Mouse (Mus musculus) ES-Bruce4 (cell line): ENCODE results near the gene Tnfsf12. TPM values are rescaled to one million over a fixed set of nuclear protein-coding genes. Genes with fewer than 3 reads are reported as not detected.

Experiments
- H3K27ac ChIP-seq: 2 replicates; pipeline ENCODE4 v1.5.1; 2012; ENCODE audit warnings: low read length, inconsistent platforms; ENCODE audit not compliant: insufficient read depth
- H3K27me3 ChIP-seq: 2 replicates; pipeline ENCODE4 v1.6.1; 2012; ENCODE audit warnings: mild to moderate bottlenecking, low read length, inconsistent platforms; ENCODE audit not compliant: control insufficient read depth, poor library complexity, insufficient read depth, severe bottlenecking
- H3K36me3 ChIP-seq: 2 replicates; pipeline ENCODE4 v1.6.1; 2012; ENCODE audit warnings: inconsistent platforms, mild to moderate bottlenecking, low read length, moderate library complexity; ENCODE audit not compliant: control insufficient read depth, poor library complexity, insufficient read depth, severe bottlenecking
- H3K4me1 ChIP-seq: one replicate; pipeline ENCODE4 v1.8.1; 2011; ENCODE audit warnings: low read length; ENCODE audit not compliant: control insufficient read depth, insufficient read depth
- H3K4me3 ChIP-seq: 2 replicates; pipeline ENCODE4 v1.5.1; 2011; ENCODE audit warnings: low read depth, mild to moderate bottlenecking, low read length
- H3K9ac ChIP-seq: 2 replicates; pipeline ENCODE4 v1.6.1; 2012; ENCODE audit warnings: low read depth, mild to moderate bottlenecking, inconsistent platforms; ENCODE audit not compliant: poor library complexity, severe bottlenecking
- H3K9me3 ChIP-seq: replicated peaks from 2 replicates; pipeline ENCODE4 v1.6.1; 2012; ENCODE audit warnings: mild to moderate bottlenecking, low read length, inconsistent platforms; ENCODE audit not compliant: control insufficient read depth, poor library complexity, insufficient read depth, severe bottlenecking
- CTCF ChIP-seq: IDR thresholded peaks from one replicate; pipeline ENCODE4 v1.8.1; 2011; ENCODE audit warnings: low read depth, low read length
- EP300 ChIP-seq: IDR thresholded peaks from 2 replicates; pipeline ENCODE4 v1.6.1; 2011; ENCODE audit warnings: low read depth, low read length; ENCODE audit not compliant: insufficient read depth
- POLR2A ChIP-seq: IDR thresholded peaks from one replicate; pipeline ENCODE4 v1.8.1; 2011; ENCODE audit warnings: low read length; ENCODE audit not compliant: insufficient read depth
- polyA plus RNA-seq: library from polyadenylated mRNA; stranded (reverse); fragments of >200 nt; gene quantifications from 2 replicates; pipeline ENCODE4 v1.2.4, GENCODE M21; 2011; ENCODE audit warnings: low read depth; ENCODE audit not compliant: missing spikeins, insufficient read depth, insufficient read length

Tnfsf12 gene
- polyA plus RNA-seq, 1 experiment = 3.4 TPM

- TF ChIP-seq POLR2A = no peak
- no peak for TF ChIP-seq EP300
- no peak for TF ChIP-seq CTCF
- no peaks in the 10 kb centered on the region for H3K36me3 ChIP-seq
- H3K27me3 ChIP-seq = no peaks in the 10 kb centered on the region
- H3K9me3 ChIP-seq = no peaks in the 10 kb centered on the region
- peak overlapping the region; percentile 37 for H3K27ac ChIP-seq
- no peak overlapping the region for H3K9ac ChIP-seq
- H3K4me3 ChIP-seq = no peak overlapping the region
- H3K4me1 ChIP-seq = peaks cover 6% of the 10 kb centered on the region
Measured at GRCm38 (mm10) chr11:69699595-69699994, 3.9 kb upstream of the Tnfsf12 start.

GRCm38 (mm10) chr11:69698574-69698973 is 2.9 kb upstream of the Tnfsf12 start:
- peak; percentile 33 for TF ChIP-seq CTCF
- no peak for TF ChIP-seq EP300
- no peak overlapping the region for H3K4me3 ChIP-seq
- H3K9ac ChIP-seq = no peak overlapping the region
- peaks cover 6% of the 10 kb centered on the region for H3K4me1 ChIP-seq
- no peaks in the 10 kb centered on the region for H3K36me3 ChIP-seq
- no peaks in the 10 kb centered on the region for H3K27me3 ChIP-seq
- H3K27ac ChIP-seq = no peak overlapping the region
- H3K9me3 ChIP-seq = no peaks in the 10 kb centered on the region

GRCm38 (mm10) chr11:69697396-69697795 is 1.7 kb upstream of the Tnfsf12 start:
- H3K9ac ChIP-seq = no peak overlapping the region
- TF ChIP-seq EP300 = no peak
- no peak for TF ChIP-seq POLR2A
- no peak for TF ChIP-seq CTCF

GRCm38 (mm10) chr11:69695046-69695360 is 646 bp downstream of the Tnfsf12 start:
- TF ChIP-seq CTCF (no peak), POLR2A (no peak), EP300 (no peak)
- H3K36me3 ChIP-seq = no peaks in the 10 kb centered on the region
- no peaks in the 10 kb centered on the region for H3K27me3 ChIP-seq
- H3K4me3 ChIP-seq = peak overlapping the region; percentile 56
- H3K27ac ChIP-seq = 0 out of 2 replicates have a peak overlapping the region, but pooled peaks have one; percentile 10
- no peaks in the 10 kb centered on the region for H3K9me3 ChIP-seq
- H3K4me1 ChIP-seq = peaks cover 5% of the 10 kb centered on the region
- H3K9ac ChIP-seq = peak overlapping the region; percentile 63

More at GRCm38 (mm10) chr11:69697396-69697795, 1.7 kb upstream of the Tnfsf12 start:
- no peaks in the 10 kb centered on the region for H3K9me3 ChIP-seq
- no peaks in the 10 kb centered on the region for H3K36me3 ChIP-seq
- no peak overlapping the region for H3K4me3 ChIP-seq
- peaks cover 5% of the 10 kb centered on the region for H3K4me1 ChIP-seq
- no peak overlapping the region for H3K27ac ChIP-seq
- H3K27me3 ChIP-seq = no peaks in the 10 kb centered on the region

- Histone ChIP-seq H3K27ac (no peak overlapping the region), H3K4me3 (no peak overlapping the region), H3K9me3 (no peaks in the 10 kb centered on the region), H3K36me3 (no peaks in the 10 kb centered on the region), H3K27me3 (no peaks in the 10 kb centered on the region), H3K4me1 (peaks cover 3% of the 10 kb centered on the region), H3K9ac (no peak overlapping the region)
- TF ChIP-seq EP300 = no peak
- no peak for TF ChIP-seq CTCF
- no peak for TF ChIP-seq POLR2A
Measured at GRCm38 (mm10) chr11:69693421-69693965, 2.2 kb downstream of the Tnfsf12 start.

- TF ChIP-seq POLR2A (no peak), EP300 (no peak), CTCF (no peak)
- Histone ChIP-seq H3K4me3 (no peak overlapping the region), H3K27ac (0 out of 2 replicates have a peak overlapping the region, but pooled peaks have one; percentile 12), H3K27me3 (no peaks in the 10 kb centered on the region), H3K4me1 (peaks cover 3% of the 10 kb centered on the region), H3K9ac (no peak overlapping the region), H3K9me3 (no peaks in the 10 kb centered on the region), H3K36me3 (no peaks in the 10 kb centered on the region)
Measured at GRCm38 (mm10) chr11:69692863-69693262, 2.8 kb downstream of the Tnfsf12 start.
